Mouse (Mus musculus) small intestine, adult 10 weeks (tissue): ENCODE results near the gene Ccdc86. TPM values are rescaled to one million over a fixed set of nuclear protein-coding genes. Genes with fewer than 3 reads are reported as not detected.

Experiments
- polyA plus RNA-seq: library from polyadenylated mRNA; stranded (reverse); fragments of 350-450 nt; fragmentation: Illumina TruSeq; extraction: RNeasy Lipid Tissue Mini Kit (QIAGEN cat#74804); gene quantifications from one replicate; pipeline ENCODE4 v1.2.3, GENCODE M21; 2014; ENCODE audit warnings: low replicate concordance

Gene Ccdc86
- polyA plus RNA-seq: 1.0 TPM

GRCm38 (mm10) chr19:10949112-10949511, at the start of gene Ccdc86:
Gene Ccdc86 (minus strand): TSS chr19:10949266.

GRCm38 (mm10) chr19:10993150-10993549, 44.1 kb upstream of the Ccdc86 start, which contains the start of gene Ms4a15:
Gene Ms4a15 (minus strand): TSS chr19:10993250.

GRCm38 (mm10) chr19:10974238-10974865, 25.3 kb upstream of the Ccdc86 start, which contains the start of gene Ms4a10:
Gene Ms4a10 (minus strand): TSS chr19:10974670.

GRCm38 (mm10) chr19:10937110-10937563, 11.9 kb downstream of the Ccdc86 start, which contains the start of gene Ptgdr2:
Gene Ptgdr2 (plus strand): TSS chr19:10937160.

GRCm38 (mm10) chr19:10920532-10920931, 28.5 kb downstream of the Ccdc86 start, which contains the start of gene Zp1:
Gene Zp1 (minus strand): TSS chr19:10920632.

GRCm38 (mm10) chr19:10895016-10895528, 54.0 kb downstream of the Ccdc86 start, which contains the start of gene Prpf19:
Gene Prpf19 (plus strand): TSS chr19:10895231.

Other genes starting within 250 kb of the Ccdc86 start
- not detected for gene Cd5, start 210.3 kb downstream of the Ccdc86 start, polyA plus RNA-seq
- gene Cd6, start 119.2 kb downstream of the Ccdc86 start, polyA plus RNA-seq: not detected
- 1.2 TPM for gene Slc15a3, start 109.5 kb downstream of the Ccdc86 start, polyA plus RNA-seq
- gene Tmem132a, start 79.3 kb downstream of the Ccdc86 start, polyA plus RNA-seq: not detected
- 1.7 TPM for gene Tmem109, start 67.3 kb downstream of the Ccdc86 start, polyA plus RNA-seq
- gene Prpf19, start 54.0 kb downstream of the Ccdc86 start, polyA plus RNA-seq: 17.9 TPM
- not detected for gene Zp1, start 28.6 kb downstream of the Ccdc86 start, polyA plus RNA-seq
- gene Ptgdr2, start 12.1 kb downstream of the Ccdc86 start, polyA plus RNA-seq: not detected
- gene Ms4a10, start 25.4 kb upstream of the Ccdc86 start, polyA plus RNA-seq: 10.1 TPM
- gene Ms4a15, start 44.0 kb upstream of the Ccdc86 start, polyA plus RNA-seq: not detected
- 106 TPM for gene Ms4a18, start 68.8 kb upstream of the Ccdc86 start, polyA plus RNA-seq
- 313 TPM for gene Ms4a8a, start 131.8 kb upstream of the Ccdc86 start, polyA plus RNA-seq
- not detected for gene 1700017D01Rik, start 181.6 kb upstream of the Ccdc86 start, polyA plus RNA-seq
- gene 1700025F22Rik, start 216.1 kb upstream of the Ccdc86 start, polyA plus RNA-seq: not detected
- not detected for gene Ms4a13, start 247.5 kb upstream of the Ccdc86 start, polyA plus RNA-seq